Mouse (Mus musculus) heart, embryonic 16.5 days (tissue): ENCODE measurements around the gene A3galt2. TPM values are rescaled to one million over a fixed set of nuclear protein-coding genes. Genes with fewer than 3 reads are reported as not detected.

ENCODE experiments used
- ATAC-seq: fragments of 200-750 bp; cut with Nextera tagmentation; replicated peaks from 2 replicates; pipeline ENCODE4 v1.8.0; 2017; ENCODE audit warnings: moderate number of reproducible peaks; ENCODE audit not compliant: insufficient read depth, low FRiP score; ENCODE audit errors: extremely low read depth
- H3K27ac ChIP-seq: fragments of 300-500 bp; sonication (generic); 2 replicates; pipeline ENCODE4 v1.5.1; 2014; ENCODE audit warnings: mild to moderate bottlenecking, low read length, control low read depth, moderate library complexity
- H3K27me3 ChIP-seq: fragments of 300-500 bp; sonication (generic); 2 replicates; pipeline ENCODE4 v1.6.1; 2014; ENCODE audit warnings: low read length, mixed read lengths; ENCODE audit not compliant: control insufficient read depth, insufficient read depth
- H3K36me3 ChIP-seq: fragments of 300-500 bp; sonication (generic); 2 replicates; pipeline ENCODE4 v1.6.1; 2014; ENCODE audit not compliant: control insufficient read depth, insufficient read depth
- H3K4me1 ChIP-seq: fragments of 300-500 bp; sonication (generic); 2 replicates; pipeline ENCODE4 v1.6.1; 2014; ENCODE audit warnings: low read length, mixed read lengths; ENCODE audit not compliant: control insufficient read depth, insufficient read depth
- H3K4me2 ChIP-seq: fragments of 300-500 bp; sonication (generic); 2 replicates; pipeline ENCODE4 v1.6.1; 2014; ENCODE audit warnings: low read depth, mild to moderate bottlenecking, control low read depth, low read length
- H3K4me3 ChIP-seq: fragments of 300-500 bp; sonication (generic); 2 replicates; pipeline ENCODE4 v1.5.1; 2014; ENCODE audit warnings: mild to moderate bottlenecking, control low read depth, low read length
- H3K9ac ChIP-seq: fragments of 300-500 bp; sonication (generic); 2 replicates; pipeline ENCODE4 v1.6.1; 2014; ENCODE audit warnings: low read length, control low read depth
- H3K9me3 ChIP-seq: fragments of 300-500 bp; sonication (generic); replicated peaks from 2 replicates; pipeline ENCODE4 v1.6.1; 2016; ENCODE audit warnings: low read length; ENCODE audit not compliant: control insufficient read depth
- WGBS: fragments of 180-500 bp; shearing (Covaris S2); extraction: QIAGEN DNeasy Blood & Tissue Kit; methylation state at CpG from one replicate; pipeline ENCODE4 v1.1.7; 2014; 5-methylcytosine and 5-hydroxymethylcytosine counted together
- polyA plus RNA-seq: library from polyadenylated mRNA; unstranded; fragments of >200 nt; fragmentation: Nextera tagmentation; extraction: Ambion mirVana; gene quantifications from 2 replicates; pipeline ENCODE4 v1.2.1, GENCODE M21; 2015

The A3galt2 gene
- polyA plus RNA-seq, 1 experiment from 2014 or later = 0.11 TPM

- Histone ChIP-seq H3K27ac (no peak overlapping the region), H3K9ac (no peak overlapping the region), H3K36me3 (peaks cover 59% of the 10 kb centered on the region), H3K9me3 (no peaks in the 10 kb centered on the region), H3K4me2 (no peak overlapping the region), H3K4me3 (no peak overlapping the region), H3K4me1 (peaks cover 23% of the 10 kb centered on the region), H3K27me3 (no peaks in the 10 kb centered on the region)
- no peak for ATAC-seq
- 79% methylated on average over 8 of the region's 8 CpGs for WGBS
Observed at GRCm38 (mm10) chr4:128745160-128745559, 10.0 kb upstream of the A3galt2 start.

- H3K27ac ChIP-seq = no peak overlapping the region
- 47% methylated on average over 22 of the region's 22 CpGs for WGBS
- H3K27me3 ChIP-seq = no peaks in the 10 kb centered on the region
- H3K4me1 ChIP-seq = peaks cover 14% of the 10 kb centered on the region
- no peak overlapping the region for H3K4me3 ChIP-seq
- no peak overlapping the region for H3K4me2 ChIP-seq
- ATAC-seq = peak; percentile 71; the same call in 1 of the 2 replicates
- H3K9ac ChIP-seq = peak overlapping the region; percentile 33; the same call in 1 of the 2 replicates
- H3K36me3 ChIP-seq = peaks cover 84% of the 10 kb centered on the region
- H3K9me3 ChIP-seq = no peaks in the 10 kb centered on the region
Observed at GRCm38 (mm10) chr4:128747614-128748270, 7.4 kb upstream of the A3galt2 start.

- no peak overlapping the region for H3K4me2 ChIP-seq
- no peak for ATAC-seq
- peaks cover 86% of the 10 kb centered on the region for H3K36me3 ChIP-seq
- H3K4me1 ChIP-seq = peaks cover 14% of the 10 kb centered on the region
- H3K27ac ChIP-seq = no peak overlapping the region
- H3K4me3 ChIP-seq = no peak overlapping the region
- no peaks in the 10 kb centered on the region for H3K9me3 ChIP-seq
- H3K27me3 ChIP-seq = no peaks in the 10 kb centered on the region
- 85% methylated on average over 7 of the region's 7 CpGs for WGBS
- H3K9ac ChIP-seq = peak overlapping the region; percentile 33; the same call in 1 of the 2 replicates
Observed at GRCm38 (mm10) chr4:128748309-128748708, 6.9 kb upstream of the A3galt2 start.

GRCm38 (mm10) chr4:128751006-128751405 is 4.2 kb upstream of the A3galt2 start:
- 66% methylated on average over 5 of the region's 5 CpGs for WGBS
- no peak overlapping the region for H3K4me2 ChIP-seq
- no peaks in the 10 kb centered on the region for H3K27me3 ChIP-seq
- H3K9ac ChIP-seq = no peak overlapping the region
- H3K27ac ChIP-seq = no peak overlapping the region
- no peaks in the 10 kb centered on the region for H3K9me3 ChIP-seq
- no peak for ATAC-seq
- peaks cover 70% of the 10 kb centered on the region for H3K36me3 ChIP-seq
- peaks cover 14% of the 10 kb centered on the region for H3K4me1 ChIP-seq
- H3K4me3 ChIP-seq = no peak overlapping the region

GRCm38 (mm10) chr4:128752031-128752757 is 3.0 kb upstream of the A3galt2 start:
- Histone ChIP-seq H3K36me3 (peaks cover 58% of the 10 kb centered on the region), H3K27me3 (no peaks in the 10 kb centered on the region), H3K4me1 (peaks cover 13% of the 10 kb centered on the region), H3K9ac (no peak overlapping the region), H3K27ac (no peak overlapping the region), H3K4me2 (no peak overlapping the region), H3K4me3 (no peak overlapping the region), H3K9me3 (no peaks in the 10 kb centered on the region)
- no peak for ATAC-seq
- WGBS = 82% methylated on average over 13 of the region's 13 CpGs

- H3K4me2 ChIP-seq = no peak overlapping the region
- WGBS = 94% methylated on average over 7 of the region's 7 CpGs
- H3K9me3 ChIP-seq = no peaks in the 10 kb centered on the region
- no peak overlapping the region for H3K9ac ChIP-seq
- no peak overlapping the region for H3K27ac ChIP-seq
- H3K27me3 ChIP-seq = no peaks in the 10 kb centered on the region
- peaks cover 45% of the 10 kb centered on the region for H3K36me3 ChIP-seq
- ATAC-seq = no peak
- H3K4me3 ChIP-seq = no peak overlapping the region
- no peaks in the 10 kb centered on the region for H3K4me1 ChIP-seq
Observed at GRCm38 (mm10) chr4:128753571-128753970, 1.6 kb upstream of the A3galt2 start.

GRCm38 (mm10) chr4:128755900-128756299 is 736 bp downstream of the A3galt2 start:
- ATAC-seq = no peak
- 55% methylated on average over 7 of the region's 7 CpGs for WGBS
- Histone ChIP-seq H3K4me2 (no peak overlapping the region), H3K27ac (no peak overlapping the region), H3K4me3 (no peak overlapping the region), H3K9ac (no peak overlapping the region), H3K27me3 (no peaks in the 10 kb centered on the region), H3K9me3 (no peaks in the 10 kb centered on the region), H3K36me3 (peaks cover 28% of the 10 kb centered on the region), H3K4me1 (no peaks in the 10 kb centered on the region)

GRCm38 (mm10) chr4:128759214-128759613 is 4.0 kb downstream of the A3galt2 start:
- ATAC-seq = no peak
- H3K4me2 ChIP-seq = no peak overlapping the region
- H3K36me3 ChIP-seq = no peaks in the 10 kb centered on the region; the same call in 1 of the 2 replicates
- H3K4me1 ChIP-seq = no peaks in the 10 kb centered on the region
- 80% methylated on average over 5 of the region's 5 CpGs for WGBS
- no peak overlapping the region for H3K27ac ChIP-seq
- H3K9me3 ChIP-seq = peaks cover 9% of the 10 kb centered on the region; the same call in 1 of the 2 replicates
- no peak overlapping the region for H3K4me3 ChIP-seq
- no peaks in the 10 kb centered on the region for H3K27me3 ChIP-seq
- no peak overlapping the region for H3K9ac ChIP-seq

- no peak overlapping the region for H3K4me3 ChIP-seq
- no peak overlapping the region for H3K27ac ChIP-seq
- H3K36me3 ChIP-seq = no peaks in the 10 kb centered on the region
- no peak overlapping the region for H3K9ac ChIP-seq
- peaks cover 9% of the 10 kb centered on the region; the same call in 1 of the 2 replicates for H3K9me3 ChIP-seq
- no peak overlapping the region for H3K4me2 ChIP-seq
- H3K4me1 ChIP-seq = no peaks in the 10 kb centered on the region
- H3K27me3 ChIP-seq = no peaks in the 10 kb centered on the region
- 63% methylated on average over 6 of the region's 6 CpGs for WGBS
- ATAC-seq = no peak
Observed at GRCm38 (mm10) chr4:128760029-128760428, 4.9 kb downstream of the A3galt2 start.
